Mouse (Mus musculus) urinary bladder, postnatal 25 days (tissue): ENCODE measurements around the gene Tgfbr3.
A peak's percentile ranks its signal among the peaks of the same experiment; 100 is the strongest.

Source experiments
- DNase-seq: peaks from one replicate; pipeline ENCODE4 v3.0.0; 2022; ENCODE audit warnings: low spot score

Gene Tgfbr3

DNA sequence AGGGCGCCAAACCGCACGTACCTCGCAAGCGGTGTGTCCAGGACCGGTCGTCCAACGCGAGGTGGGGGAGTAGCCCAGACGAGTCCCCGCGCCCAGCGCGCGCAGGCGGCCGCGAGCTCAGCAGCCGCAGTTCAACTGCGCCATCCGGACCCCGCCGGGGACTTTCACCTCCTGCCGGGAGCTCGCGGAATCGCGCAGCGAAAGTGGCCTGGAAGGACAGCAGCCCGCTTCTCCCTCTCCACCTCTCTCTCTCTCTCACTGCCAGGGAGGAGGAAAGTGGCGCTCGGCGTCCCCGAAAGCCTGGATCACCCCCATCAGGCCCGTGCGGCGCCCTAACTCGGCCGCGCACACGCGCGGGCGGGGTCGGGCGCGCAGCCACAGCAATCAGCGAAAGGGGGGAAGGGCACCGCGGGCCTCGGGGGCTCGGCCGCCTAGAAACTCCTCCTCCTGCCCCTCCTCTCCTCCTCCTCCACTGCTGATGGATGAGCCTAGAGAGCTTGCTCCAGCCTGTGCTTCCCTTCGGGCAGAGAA is at the start of gene Tgfbr3:
Gene Tgfbr3, minus strand, starts transcription at position 396 of the 531 bp plus-strand sequence.
- peak; percentile 79 for DNase-seq

DNA sequence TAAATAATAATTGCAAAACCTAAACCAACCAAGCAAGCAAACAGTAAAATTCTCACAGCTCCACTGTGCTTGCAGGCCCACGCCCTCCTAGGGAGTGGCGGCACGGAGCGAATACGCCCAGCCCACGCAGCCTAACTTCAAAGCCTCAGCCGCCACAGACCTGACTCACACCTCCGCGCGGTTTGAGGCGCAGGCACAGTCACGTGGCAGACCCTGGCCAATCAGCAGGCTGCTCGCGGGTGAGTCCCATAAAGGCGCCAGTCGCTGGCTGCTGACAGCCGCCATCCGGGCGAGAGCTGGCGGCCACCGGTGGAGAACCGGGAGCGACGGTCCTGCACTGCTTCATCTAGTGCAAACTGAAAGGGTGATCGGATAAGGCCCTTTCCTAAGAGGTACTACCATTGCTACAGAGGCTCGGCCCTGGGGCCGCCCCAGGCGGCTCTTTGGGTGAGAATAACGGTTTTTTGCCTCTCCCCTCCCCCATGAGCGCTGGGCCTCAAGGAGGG is 41.5 kb upstream of the Tgfbr3 start, which contains the start of gene Brdt:
Gene Brdt, plus strand, starts transcription at position 244 of the 506 bp plus-strand sequence.
- DNase-seq: no peak

DNA sequence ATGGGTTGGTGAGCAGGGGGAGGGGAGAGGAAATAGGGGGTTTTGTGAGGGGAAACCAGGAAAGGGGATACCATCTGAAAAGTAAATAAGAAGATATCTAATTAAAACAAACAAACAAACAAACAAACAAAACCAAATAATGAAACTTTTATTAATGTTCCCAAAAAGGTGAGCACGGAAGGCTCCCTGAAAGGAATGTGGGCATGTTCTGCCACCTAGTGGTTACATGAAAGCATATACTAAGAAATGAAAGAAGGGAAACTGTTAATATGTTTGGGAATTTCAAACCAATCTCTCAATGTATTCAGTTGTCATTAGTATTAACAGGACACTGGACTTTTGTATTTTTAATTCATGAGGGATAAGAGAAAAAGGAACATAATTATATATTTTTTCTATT is 31.3 kb upstream of the Tgfbr3 start:
- no peak for DNase-seq

DNA sequence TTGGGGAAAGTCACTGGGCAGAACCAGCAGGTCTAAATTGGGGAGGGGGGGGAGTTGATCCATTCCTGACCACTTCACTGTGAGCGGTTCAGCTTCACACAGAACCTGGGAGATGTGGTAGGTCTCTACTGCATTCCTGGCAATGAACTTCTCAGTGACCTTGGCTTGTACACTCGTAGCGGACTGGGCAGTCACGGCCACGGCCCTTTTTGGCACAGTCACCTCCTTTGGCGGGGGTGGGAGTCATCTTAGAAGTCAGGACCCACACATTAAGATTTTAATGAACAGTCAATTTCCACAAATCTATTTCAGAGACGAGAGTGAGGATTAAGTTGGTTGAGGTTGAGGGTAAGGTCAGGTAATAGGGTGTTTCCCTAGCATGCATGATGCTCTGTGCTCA is 27.7 kb upstream of the Tgfbr3 start:
- no peak for DNase-seq

DNA sequence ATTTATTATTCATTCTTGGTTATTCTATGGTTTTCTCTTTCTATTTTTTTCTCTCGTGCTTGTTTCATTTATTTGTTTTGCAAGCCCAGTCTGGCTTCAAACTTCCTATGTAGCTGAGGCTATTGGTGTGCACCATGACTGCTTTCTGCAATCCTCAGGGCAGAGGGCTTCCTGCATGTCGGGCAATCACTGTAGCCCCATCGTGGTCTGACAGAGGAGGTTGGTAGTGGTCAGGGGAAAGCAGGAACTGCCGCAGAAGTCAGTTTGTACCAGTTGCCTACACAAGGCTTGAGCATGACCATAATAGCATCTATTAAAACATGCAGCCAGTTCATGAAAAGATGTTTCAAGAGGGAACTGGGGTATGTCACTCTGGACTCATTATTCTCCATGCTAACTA is 18.0 kb upstream of the Tgfbr3 start:
- no peak for DNase-seq

DNA sequence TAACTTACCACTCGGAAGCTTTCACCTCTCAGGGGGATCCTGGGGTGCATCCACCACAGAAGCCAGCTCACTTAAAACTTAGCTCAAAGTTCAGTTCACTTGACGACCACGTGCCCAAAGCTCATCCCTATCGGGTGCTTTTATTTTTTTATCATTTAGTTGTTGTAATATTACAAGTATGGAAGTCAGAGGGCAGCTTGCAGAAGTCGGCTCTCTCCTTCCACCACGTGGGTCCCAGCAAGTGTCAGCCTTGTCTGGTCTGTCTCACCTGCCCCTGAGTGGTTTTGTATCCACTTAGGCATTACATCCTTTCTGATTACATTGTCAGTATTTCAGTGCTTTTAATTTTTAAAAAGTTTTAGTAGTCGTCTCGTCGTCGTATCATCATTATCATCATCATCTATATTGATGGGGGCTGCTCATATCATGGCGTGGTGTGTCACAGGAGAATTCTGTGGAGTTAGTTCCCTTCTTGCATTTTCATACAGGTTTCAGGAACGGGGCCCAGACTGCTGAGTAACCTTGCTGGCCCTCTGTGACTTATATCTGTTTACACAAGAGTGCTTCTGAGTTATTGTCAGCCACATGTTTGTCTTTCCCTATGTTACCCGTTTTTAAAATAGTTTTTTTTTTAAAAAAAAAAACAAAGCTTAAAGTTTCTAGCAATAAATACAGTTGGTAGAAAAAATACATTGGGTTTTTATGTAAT is 14.8 kb upstream of the Tgfbr3 start:
- DNase-seq: no peak

DNA sequence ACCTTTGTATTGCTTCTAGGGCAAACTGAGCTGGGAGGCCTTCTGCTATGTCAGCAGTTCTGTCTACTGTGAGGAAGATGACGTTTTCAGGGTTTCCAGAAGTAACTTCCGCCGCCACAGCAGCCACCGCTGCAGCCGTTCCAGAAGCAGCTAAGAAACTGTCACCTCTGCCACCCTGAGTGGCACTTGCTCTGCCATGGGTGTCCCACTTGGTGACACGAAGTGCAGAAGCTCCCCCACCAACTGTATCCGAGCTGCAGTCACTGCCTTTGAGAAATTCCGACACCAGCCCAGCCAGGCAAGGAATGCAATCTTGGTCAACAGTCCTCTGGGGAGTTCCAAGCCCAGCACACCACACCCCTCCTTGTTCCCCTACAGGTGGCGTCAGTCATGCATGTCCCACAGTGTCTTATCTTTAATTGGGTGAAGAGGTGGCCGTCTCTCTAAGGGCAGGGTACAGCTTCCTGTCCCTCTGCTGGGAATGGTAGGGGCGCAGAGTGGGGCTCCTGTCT is 14.0 kb upstream of the Tgfbr3 start:
- DNase-seq: no peak

DNA sequence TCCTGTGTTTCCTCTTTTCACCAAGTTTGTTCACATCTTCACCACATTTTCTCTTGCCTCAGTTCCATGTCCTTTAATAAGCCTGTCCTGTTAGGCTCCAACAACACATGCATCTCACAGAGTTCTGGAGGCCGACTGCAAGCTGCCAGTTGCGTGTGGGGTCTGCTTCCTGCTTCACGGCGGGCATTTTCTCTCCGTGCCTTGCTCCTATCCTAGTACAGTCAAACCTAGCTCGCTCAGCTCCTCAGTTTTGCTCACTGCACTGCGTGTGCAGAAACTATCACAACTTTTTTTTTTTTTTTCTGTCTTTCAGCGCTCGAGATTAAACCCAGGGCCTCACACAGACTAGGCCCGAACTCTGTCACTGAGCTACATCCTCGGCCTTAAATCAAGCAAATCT is 9.4 kb upstream of the Tgfbr3 start:
- no peak for DNase-seq

DNA sequence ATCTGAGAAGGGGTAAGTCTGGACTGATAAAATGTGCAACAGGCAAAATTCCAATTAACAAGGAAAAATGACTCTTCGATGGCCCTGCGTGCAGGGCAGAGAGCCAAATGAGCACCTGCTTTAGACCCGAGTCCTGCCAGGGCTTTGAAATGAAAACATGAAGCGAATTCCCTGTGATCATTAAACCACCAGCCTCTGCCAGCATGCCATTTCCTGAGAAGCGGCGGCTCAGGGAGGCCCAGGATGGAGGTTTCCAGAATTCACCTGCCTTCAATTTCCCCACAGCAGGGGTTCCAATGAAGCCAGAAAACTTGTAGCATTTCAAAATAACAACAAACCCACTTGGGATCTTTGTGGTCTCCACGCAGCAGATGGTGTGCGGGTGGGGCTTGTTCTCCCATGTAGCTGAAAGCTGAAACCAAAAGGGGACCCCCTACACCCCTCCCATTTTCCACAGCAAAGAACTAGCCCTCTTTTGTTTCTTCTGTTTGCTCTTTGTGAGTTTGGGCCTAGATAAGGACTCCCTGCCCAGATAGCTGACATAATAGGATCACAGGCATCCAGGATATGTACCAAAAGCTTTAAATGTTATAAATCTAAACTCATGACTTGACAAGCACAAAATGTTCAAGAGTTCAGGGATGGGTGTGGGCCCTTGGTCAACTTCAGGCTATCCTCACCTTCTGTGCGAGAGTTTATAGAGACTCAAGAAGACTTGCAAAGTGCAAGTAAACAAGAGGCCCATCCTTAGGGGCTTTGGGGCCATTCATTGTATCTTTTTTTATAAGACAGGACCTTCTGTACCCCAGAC is 7.3 kb upstream of the Tgfbr3 start:
- no peak for DNase-seq

DNA sequence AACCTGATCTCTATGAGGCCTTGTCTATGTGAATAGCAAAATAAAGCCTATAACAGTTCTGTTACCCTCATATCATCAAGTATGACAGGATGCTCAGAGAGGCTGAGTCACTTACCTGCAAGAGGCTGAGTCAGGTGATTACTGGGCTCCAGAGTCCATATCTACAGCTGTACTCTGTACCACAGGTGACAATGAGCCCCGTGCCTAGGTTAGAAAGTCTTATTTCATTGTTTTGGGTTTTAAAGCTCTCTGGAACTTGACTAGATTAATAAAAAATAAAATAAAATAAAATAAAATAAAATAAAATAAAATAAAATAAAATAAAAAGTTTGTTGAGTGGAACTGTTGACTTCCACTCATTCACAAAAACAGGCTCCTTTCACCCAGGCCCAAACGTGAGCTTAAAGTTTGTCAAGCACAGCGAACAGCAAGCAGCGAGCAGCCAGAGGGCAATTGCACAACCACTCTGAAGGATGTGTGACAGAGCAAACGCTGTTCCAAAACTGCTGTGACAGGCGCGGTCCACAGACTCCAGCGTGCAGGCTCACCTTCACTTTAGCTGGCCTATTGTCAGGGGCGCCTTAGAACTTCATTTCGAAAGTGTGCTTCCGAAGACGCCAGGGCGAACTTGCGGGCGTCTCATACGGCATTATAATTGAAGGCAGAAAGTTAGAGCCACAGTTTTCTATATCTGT is 6.5 kb upstream of the Tgfbr3 start:
- DNase-seq: no peak

DNA sequence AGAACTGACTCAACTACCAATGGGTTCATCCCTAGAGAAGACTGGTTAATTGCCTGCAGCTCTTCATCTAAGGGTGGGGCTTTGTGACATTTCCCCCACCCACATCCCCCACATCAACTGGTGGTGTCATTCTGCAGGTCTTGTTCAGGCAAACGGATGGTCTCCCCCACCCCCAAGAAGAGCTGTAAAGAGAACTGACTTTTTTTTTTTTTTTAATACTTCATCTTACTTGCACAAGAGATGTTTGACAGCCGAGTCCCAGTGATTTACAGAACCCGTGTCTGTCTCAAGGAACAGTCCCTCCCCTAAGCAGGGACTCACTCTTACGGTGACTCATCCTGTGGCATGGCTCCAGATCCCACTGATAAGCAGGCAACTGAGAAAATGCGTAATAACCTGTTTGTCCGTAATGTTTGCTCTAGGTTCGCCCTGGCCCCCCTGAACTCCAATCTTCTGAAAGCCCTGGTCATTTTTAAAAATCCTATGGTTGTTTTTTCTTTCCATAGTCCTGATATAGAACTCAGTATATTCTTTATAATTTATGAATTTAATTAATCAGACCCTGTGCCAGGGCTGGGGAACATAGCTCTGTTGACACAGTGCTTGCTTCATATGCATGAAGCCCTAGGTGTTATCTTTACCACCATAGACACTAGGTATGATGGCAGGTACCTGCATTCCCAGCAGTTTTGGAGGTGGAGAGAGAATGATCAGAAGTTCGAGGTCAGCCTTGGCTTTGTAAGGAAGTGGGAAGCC is 5.8 kb upstream of the Tgfbr3 start:
- DNase-seq: peak; percentile 78

DNA sequence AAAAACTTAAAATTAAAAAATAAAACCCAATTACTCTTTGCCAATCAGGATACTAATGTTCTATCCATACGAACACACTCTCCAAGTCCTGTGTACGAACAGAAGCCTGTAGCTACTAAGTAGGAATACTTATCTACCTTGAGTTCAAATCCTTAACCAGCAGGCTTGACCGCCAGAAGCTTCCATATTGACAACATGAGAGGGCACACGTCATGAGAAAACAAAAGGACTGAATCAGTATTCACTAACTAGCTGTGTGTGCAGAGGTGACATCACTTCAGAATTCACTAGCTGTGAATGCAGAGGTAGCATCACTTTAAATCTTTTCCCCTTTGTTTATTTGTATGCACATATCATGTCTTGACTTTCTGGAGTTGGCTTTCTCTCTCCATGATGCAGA is 4.6 kb upstream of the Tgfbr3 start:
- no peak for DNase-seq

DNA sequence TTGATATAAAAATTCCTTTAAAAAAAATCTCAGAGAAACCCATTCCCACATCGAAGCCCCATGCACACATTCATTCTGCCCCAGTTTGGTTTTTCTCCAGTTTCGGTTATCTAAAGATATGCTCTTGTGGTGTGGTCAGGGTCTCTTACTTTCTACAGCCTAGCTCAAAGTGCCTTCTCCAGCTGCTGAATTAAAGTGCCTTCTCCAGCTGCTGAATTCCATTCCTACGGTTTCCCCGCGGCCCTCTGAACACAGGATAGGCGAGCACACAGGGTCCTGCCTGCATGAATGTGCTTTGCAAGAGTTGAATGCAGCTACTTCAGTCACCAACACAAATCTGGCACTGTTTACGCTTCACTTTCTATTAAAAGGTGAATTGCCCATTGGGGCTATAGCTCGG is 557 bp upstream of the Tgfbr3 start:
- no peak for DNase-seq

DNA sequence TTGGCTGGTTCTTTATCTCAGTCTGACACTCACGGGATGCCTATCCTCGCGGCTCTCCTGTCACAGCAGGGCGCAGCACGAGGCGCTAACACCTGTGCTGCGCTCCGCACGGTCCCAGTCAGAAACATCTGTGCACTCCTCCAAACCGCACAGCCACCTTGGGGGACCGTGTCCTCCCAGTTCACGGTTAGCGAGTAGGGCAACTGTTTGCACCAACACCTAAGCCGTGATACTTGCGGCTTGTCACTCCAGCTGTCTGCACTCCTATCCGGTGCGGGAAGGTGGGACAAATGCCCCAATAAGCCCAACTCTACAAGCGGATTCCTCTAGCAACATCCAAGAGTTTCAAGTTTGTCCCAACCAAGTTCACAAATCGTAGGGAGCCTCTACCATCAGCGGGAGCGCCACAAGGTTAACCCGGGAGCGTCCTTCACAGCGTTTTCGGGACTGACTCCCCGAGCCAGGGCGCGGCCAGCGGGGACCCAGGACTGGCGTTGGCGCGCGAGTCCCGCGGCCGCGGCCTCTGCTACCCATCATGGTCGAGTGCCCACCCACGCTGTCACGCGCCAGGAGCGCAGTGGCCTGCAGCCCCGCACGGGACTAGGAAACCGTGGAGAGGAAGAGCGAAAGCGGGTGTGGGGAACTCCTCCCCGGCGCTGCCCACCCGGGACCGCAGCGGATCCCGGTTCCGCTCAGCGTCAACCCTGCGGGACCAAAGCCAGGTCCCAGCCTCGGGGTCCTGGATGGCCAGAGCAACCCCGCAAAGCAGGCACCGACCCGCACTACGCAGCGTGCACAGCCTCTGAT is 799 bp downstream of the Tgfbr3 start:
- DNase-seq: peak; percentile 37

DNA sequence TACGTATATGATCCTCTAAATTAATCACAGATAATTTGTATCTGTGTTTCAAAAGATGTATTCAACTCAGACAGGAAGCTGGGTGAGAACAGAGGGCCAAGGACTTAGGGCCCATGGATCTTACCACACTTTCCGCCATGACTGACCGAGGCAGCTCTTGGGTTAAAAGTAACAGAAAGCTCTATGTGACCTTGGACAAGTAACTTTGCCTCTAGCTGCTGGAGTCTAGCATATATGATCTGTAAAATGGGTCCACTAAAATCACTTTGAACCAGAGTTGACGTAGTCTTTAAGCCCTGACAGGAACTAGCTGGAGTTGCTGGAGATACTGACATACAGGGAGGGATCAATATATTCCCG is 1.5 kb downstream of the Tgfbr3 start:
- no peak for DNase-seq

DNA sequence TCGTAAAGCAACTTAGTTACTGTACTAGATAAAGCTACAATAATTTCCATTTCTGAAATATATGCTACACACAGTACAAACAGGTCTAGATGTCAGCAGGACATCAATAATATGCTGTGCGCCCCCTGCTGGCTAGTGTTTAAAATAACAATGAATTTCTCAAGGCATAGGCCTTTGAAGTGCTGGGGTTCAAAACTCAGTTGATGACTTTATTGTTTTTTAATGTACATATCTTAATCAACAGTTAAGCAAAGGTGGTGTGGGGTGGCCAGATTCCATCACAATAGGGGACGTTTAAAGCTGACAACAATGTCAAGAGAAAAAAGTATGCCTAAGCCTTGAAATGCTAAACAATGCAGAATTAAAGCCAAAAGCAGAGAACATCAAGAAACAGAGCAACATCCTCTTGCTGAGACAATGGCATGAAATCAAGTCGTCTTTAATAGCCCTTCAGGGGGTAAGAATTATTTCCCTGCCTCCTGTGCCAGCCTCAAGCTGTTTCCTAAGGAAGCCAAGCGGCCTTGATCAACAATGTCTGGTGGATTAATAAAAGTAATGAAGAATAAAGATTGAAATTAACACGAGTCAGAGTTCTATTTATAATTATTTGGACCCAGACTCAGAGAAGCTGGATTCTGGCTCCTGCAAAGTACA is 2.0 kb downstream of the Tgfbr3 start:
- DNase-seq: peak; percentile 80

DNA sequence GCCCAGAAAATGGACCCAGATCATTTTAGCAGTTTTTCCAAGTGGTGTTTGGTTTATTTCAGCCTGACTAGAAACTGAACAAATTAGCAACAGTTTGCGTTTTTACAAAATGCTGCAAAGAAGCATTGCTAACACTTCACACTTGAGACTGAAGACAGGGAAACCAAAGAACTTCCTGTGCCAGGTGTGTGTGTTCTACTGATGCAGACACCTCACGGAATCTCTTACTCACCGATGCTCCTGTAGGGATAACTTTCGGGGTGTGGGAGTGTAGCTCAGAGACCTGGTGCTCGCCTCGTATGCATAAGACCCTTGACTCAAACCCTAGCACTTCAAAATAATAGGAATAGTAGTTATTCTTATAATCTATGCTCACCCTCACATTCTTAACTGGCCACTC is 3.9 kb downstream of the Tgfbr3 start:
- DNase-seq: no peak

DNA sequence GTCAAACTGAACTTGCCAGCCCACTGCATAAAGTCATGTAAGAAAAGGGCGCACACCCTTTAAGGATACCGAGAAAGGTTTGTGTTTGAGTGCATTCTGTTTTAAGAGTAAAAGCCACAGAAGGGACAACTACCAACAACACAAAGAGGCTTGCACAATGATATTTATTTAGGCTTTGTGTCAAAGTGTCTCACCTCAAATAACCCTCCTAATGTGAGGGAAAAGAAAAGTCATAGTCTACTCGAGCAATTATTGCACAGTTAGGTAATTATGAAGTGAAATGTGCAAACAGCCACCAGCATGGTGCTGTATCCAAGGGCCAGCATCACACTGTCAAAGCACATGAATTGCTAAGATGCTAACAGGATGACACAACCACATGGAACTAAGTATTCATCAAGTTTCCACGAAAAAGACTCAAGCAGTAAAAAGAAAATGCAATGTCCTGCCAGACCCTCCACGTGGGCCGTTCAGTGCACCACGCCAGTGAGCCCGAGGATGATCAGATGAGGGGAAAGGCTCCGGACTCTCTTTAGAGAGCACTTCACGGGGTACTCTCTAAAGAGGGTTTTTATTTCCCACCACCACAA is 5.4 kb downstream of the Tgfbr3 start:
- no peak for DNase-seq

DNA sequence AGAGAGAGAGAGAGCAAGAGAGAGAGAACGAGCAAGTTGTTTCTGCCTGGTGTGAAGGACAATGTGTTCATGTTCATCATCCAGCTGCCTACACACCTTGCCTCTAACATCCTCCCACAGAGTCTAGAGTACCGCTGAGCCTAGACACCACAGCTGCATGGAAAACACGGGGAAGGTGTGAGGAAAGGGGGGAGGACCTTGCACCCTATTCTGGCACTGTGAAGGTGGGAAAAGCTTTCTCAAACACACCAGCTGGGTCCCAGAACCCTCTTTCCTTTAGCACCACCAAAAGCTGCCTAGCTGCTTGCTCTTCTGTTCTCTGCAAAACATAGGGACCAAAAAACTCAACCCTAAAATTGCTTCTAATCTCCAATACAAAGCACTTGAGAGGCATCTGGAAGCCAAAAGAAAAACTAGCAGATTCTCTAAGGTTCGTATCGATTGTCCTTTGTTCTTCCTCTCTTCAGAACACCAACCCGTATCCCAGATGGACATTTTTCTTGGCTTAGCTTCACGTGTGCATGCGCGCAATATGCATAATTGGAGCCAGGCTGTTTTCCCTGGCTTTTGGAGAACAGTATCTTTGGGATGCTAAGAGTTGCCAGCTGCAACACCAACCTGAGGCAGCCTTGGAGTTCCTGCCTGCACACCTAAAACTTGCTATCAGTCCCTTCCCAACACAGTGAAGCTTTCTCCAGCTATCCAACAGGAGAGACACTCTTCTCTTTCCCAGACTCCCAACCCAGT is 6.7 kb downstream of the Tgfbr3 start:
- no peak for DNase-seq
